Mouse (Mus musculus): ENCODE data around the gene Fam129c. TPM values are rescaled to one million over a fixed set of nuclear protein-coding genes. Genes with fewer than 3 reads are reported as not detected.

The Fam129c gene
- polyA plus RNA-seq, 1 experiment from 2014 or later, result 4.3 TPM

GRCm38 (mm10) chr8:71637149-71638095, 40.0 kb downstream of the Fam129c start:
- Histone ChIP-seq H3K9ac (no peak overlapping the region), H3K4me1 (0 out of 2 replicates have a peak, but pooled peaks cover 9% of the 10 kb centered on the region), H3K36me3 (no peaks in the 10 kb centered on the region), H3K4me2 (no peak overlapping the region), H3K4me3 (replicated peaks) (no peak overlapping the region), H3K9me3 (no peaks in the 10 kb centered on the region), H3K27ac (no peak overlapping the region), H3K27me3 (replicated peaks) (peaks cover 15% of the 10 kb centered on the region)
- WGBS, result 67% methylated on average over 8 of the region's 8 CpGs
- no peak for ATAC-seq (ENCODE audit: insufficient read depth, low FRiP score, low read depth)

DNA sequence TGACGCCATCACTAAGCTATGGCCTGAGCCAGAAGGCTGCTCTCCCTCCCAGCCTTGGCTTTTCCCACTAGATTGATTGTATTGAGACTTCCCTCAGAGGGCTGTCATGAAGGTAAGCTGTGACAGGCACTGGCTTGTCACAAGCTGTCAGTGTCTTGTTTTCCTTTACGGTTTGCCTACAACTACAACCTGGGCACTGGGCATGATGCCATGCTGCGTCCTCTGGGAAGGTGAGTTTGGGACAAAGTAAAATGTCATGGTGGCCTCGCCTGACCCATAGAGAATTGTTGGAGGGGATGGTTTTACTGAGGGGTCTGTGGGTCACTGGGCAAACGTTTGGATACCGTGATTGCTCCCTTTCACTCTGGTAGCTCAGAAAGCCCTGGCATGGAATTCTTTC, 40.9 kb downstream of the Fam129c start:
- Histone ChIP-seq H3K27ac (no peak overlapping the region), H3K4me3 (replicated peaks) (no peak overlapping the region), H3K4me1 (0 out of 2 replicates have a peak, but pooled peaks cover 9% of the 10 kb centered on the region), H3K9ac (no peak overlapping the region), H3K36me3 (no peaks in the 10 kb centered on the region), H3K4me2 (no peak overlapping the region), H3K27me3 (replicated peaks) (peaks cover 15% of the 10 kb centered on the region), H3K9me3 (no peaks in the 10 kb centered on the region)
- ATAC-seq (ENCODE audit: insufficient read depth, low FRiP score, low read depth), result no peak
- WGBS, result 68% methylated on average over 6 of the region's 6 CpGs

- ATAC-seq (ENCODE audit: insufficient read depth, low FRiP score, low read depth), result no peak
- Histone ChIP-seq H3K9ac (no peak overlapping the region), H3K27ac (no peak overlapping the region), H3K4me3 (replicated peaks) (no peak overlapping the region), H3K4me1 (0 out of 2 replicates have a peak, but pooled peaks cover 3% of the 10 kb centered on the region), H3K27me3 (replicated peaks) (0 out of 2 replicates have a peak, but pooled peaks cover 7% of the 10 kb centered on the region), H3K36me3 (no peaks in the 10 kb centered on the region), H3K9me3 (no peaks in the 10 kb centered on the region), H3K4me2 (no peak overlapping the region)
- 89% methylated on average over 4 of the region's 4 CpGs for WGBS
Observed at GRCm38 (mm10) chr8:71639318-71639717, 41.9 kb downstream of the Fam129c start.

DNA sequence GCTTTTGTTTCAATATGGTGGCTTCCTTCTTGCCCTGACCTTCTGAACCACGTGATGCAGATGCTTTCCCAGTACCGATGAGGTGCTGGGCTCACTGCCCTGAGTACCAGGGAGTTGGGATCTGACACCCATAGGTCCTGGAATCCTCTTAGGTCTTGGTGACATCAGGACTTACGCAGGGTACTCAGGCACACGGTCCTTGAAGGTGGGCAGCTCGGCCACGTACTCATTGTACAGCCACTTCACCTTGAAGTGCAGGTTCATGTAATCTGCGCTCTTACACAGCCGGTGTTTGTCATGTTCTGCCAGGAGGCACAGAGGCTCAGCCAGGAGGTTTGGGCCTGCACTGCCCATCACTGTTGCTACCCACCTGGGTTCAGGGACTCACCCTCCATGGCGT, 48.1 kb downstream of the Fam129c start:
- no peaks in the 10 kb centered on the region for H3K4me1 ChIP-seq
- H3K9me3 ChIP-seq, result no peaks in the 10 kb centered on the region
- ATAC-seq (ENCODE audit: insufficient read depth, low FRiP score, low read depth), result no peak
- no peak overlapping the region for H3K4me3 ChIP-seq (replicated peaks)
- H3K36me3 ChIP-seq, result no peaks in the 10 kb centered on the region
- H3K9ac ChIP-seq, result no peak overlapping the region
- 77% methylated on average over 9 of the region's 9 CpGs for WGBS
- no peaks in the 10 kb centered on the region for H3K27me3 ChIP-seq (replicated peaks)
- no peak overlapping the region for H3K4me2 ChIP-seq
- H3K27ac ChIP-seq, result no peak overlapping the region

GRCm38 (mm10) chr8:71654600-71654999, 57.2 kb downstream of the Fam129c start:
- H3K9ac ChIP-seq, result no peak overlapping the region
- H3K9me3 ChIP-seq, result no peaks in the 10 kb centered on the region
- ATAC-seq (ENCODE audit: insufficient read depth, low FRiP score, low read depth), result peak; percentile 29; the same call in 1 of the 2 replicates
- H3K27me3 ChIP-seq (replicated peaks), result peaks cover 56% of the 10 kb centered on the region
- under 1% methylated on average over 24 of the region's 24 CpGs for WGBS
- no peaks in the 10 kb centered on the region for H3K36me3 ChIP-seq
- H3K4me1 ChIP-seq, result peaks cover 12% of the 10 kb centered on the region; the same call in 1 of the 2 replicates
- H3K27ac ChIP-seq, result no peak overlapping the region
- H3K4me3 ChIP-seq (replicated peaks), result 0 out of 2 replicates have a peak overlapping the region, but pooled peaks have one; percentile 4
- peak overlapping the region; percentile 46 for H3K4me2 ChIP-seq

Small RNA genes lying within 50 kb of the gene (microRNA-seq; reads per million reads assigned to microRNA genes)
- not detected for gene Mir6769b

Other genes starting within 250 kb of the Fam129c start
- 87.4 and 88.8 TPM in 2 replicates for gene Use1, start 230.8 kb upstream of the Fam129c start, polyA plus RNA-seq (2015; fragmentation: Nextera tagmentation; extraction: Ambion mirVana)
- 8.0 TPM in 2 replicates for gene Ocel1, start 226.3 kb upstream of the Fam129c start, polyA plus RNA-seq (2015; fragmentation: Nextera tagmentation; extraction: Ambion mirVana)
- 80.9 and 81.8 TPM in 2 replicates for gene Nr2f6, start 215.7 kb upstream of the Fam129c start, polyA plus RNA-seq (2015; fragmentation: Nextera tagmentation; extraction: Ambion mirVana)
- 10.8 and 10.9 TPM in 2 replicates for gene Ushbp1, start 201.8 kb upstream of the Fam129c start, polyA plus RNA-seq (2015; fragmentation: Nextera tagmentation; extraction: Ambion mirVana)
- gene Babam1, start 200.8 kb upstream of the Fam129c start, polyA plus RNA-seq (2015; fragmentation: Nextera tagmentation; extraction: Ambion mirVana), result 92.2 and 98.2 TPM in 2 replicates
- gene Ankle1, start 191.6 kb upstream of the Fam129c start, polyA plus RNA-seq (2015; fragmentation: Nextera tagmentation; extraction: Ambion mirVana), result 42.3 and 46.2 TPM in 2 replicates
- gene Abhd8, start 134.0 kb upstream of the Fam129c start, polyA plus RNA-seq (2015; fragmentation: Nextera tagmentation; extraction: Ambion mirVana), result 42.0 and 44.0 TPM in 2 replicates
- 154 and 164 TPM in 2 replicates for gene Mrpl34, start 132.7 kb upstream of the Fam129c start, polyA plus RNA-seq (2015; fragmentation: Nextera tagmentation; extraction: Ambion mirVana)
- gene Dda1, start 128.4 kb upstream of the Fam129c start, polyA plus RNA-seq (2015; fragmentation: Nextera tagmentation; extraction: Ambion mirVana), result 90.2 and 92.4 TPM in 2 replicates
- 1.5 and 1.8 TPM in 2 replicates for gene Ano8, start 111.7 kb upstream of the Fam129c start, polyA plus RNA-seq (2015; fragmentation: Nextera tagmentation; extraction: Ambion mirVana)
- gene Gtpbp3, start 109.5 kb upstream of the Fam129c start, polyA plus RNA-seq (2015; fragmentation: Nextera tagmentation; extraction: Ambion mirVana), result 14.6 and 16.1 TPM in 2 replicates
- gene Plvap, start 85.9 kb upstream of the Fam129c start, polyA plus RNA-seq (2015; fragmentation: Nextera tagmentation; extraction: Ambion mirVana), result 84.8 and 90.0 TPM in 2 replicates
- gene Ccdc194, start 71.9 kb upstream of the Fam129c start, polyA plus RNA-seq (2015; fragmentation: Nextera tagmentation; extraction: Ambion mirVana), result 0.27 and 0.49 TPM in 2 replicates
- 52.3 and 53.9 TPM in 2 replicates for gene Bst2, start 60.2 kb upstream of the Fam129c start, polyA plus RNA-seq (2015; fragmentation: Nextera tagmentation; extraction: Ambion mirVana)
- 97.6 and 107 TPM in 2 replicates for gene Mvb12a, start 54.7 kb upstream of the Fam129c start, polyA plus RNA-seq (2015; fragmentation: Nextera tagmentation; extraction: Ambion mirVana)
- gene Tmem221, start 38.8 kb upstream of the Fam129c start, polyA plus RNA-seq (2015; fragmentation: Nextera tagmentation; extraction: Ambion mirVana), result 4.0 and 7.1 TPM in 2 replicates
- 0.08 and 0.15 TPM in 2 replicates for gene Nxnl1, start 31.0 kb upstream of the Fam129c start, polyA plus RNA-seq (2015; fragmentation: Nextera tagmentation; extraction: Ambion mirVana)
- 37.1 and 38.8 TPM in 2 replicates for gene Slc27a1, start 28.8 kb upstream of the Fam129c start, polyA plus RNA-seq (2015; fragmentation: Nextera tagmentation; extraction: Ambion mirVana)
- 238 and 243 TPM in 2 replicates for gene Pgls, start 5.5 kb upstream of the Fam129c start, polyA plus RNA-seq (2015; fragmentation: Nextera tagmentation; extraction: Ambion mirVana)
- gene Colgalt1, start 13.3 kb downstream of the Fam129c start, polyA plus RNA-seq (2015; fragmentation: Nextera tagmentation; extraction: Ambion mirVana), result 70.6 and 75.1 TPM in 2 replicates
- 1.1 TPM in 2 replicates for gene Unc13a, start 74.1 kb downstream of the Fam129c start, polyA plus RNA-seq (2015; fragmentation: Nextera tagmentation; extraction: Ambion mirVana)
- 9.1 and 9.6 TPM in 2 replicates for gene Jak3, start 78.6 kb downstream of the Fam129c start, polyA plus RNA-seq (2015; fragmentation: Nextera tagmentation; extraction: Ambion mirVana)
- 1.4 and 2.0 TPM in 2 replicates for gene Insl3, start 91.6 kb downstream of the Fam129c start, polyA plus RNA-seq (2015; fragmentation: Nextera tagmentation; extraction: Ambion mirVana)
- 10.4 and 12.2 TPM in 2 replicates for gene B3gnt3, start 104.1 kb downstream of the Fam129c start, polyA plus RNA-seq (2015; fragmentation: Nextera tagmentation; extraction: Ambion mirVana)
- gene Fcho1, start 128.1 kb downstream of the Fam129c start, polyA plus RNA-seq (2015; fragmentation: Nextera tagmentation; extraction: Ambion mirVana), result 7.6 and 8.3 TPM in 2 replicates

All from stomach, embryonic 15.5 days (tissue).